Mouse (Mus musculus) neural tube, embryonic 10.5 days (tissue): ENCODE measurements around the gene Cdkl3.
A peak's percentile ranks its signal among the peaks of the same experiment; 100 is the strongest.

Source experiments
- DNase-seq: peaks from one replicate; pipeline ENCODE4 v3.0.0-alpha.2; 2017; ENCODE audit warnings: low spot score; ENCODE audit errors: extremely low spot score

Cdkl3 gene

GRCm38 (mm10) chr11:52011541-52011940, 7.5 kb downstream of the Cdkl3 start:
- no peak for DNase-seq

- no peak for DNase-seq
Observed at GRCm38 (mm10) chr11:52018217-52018616, 14.2 kb downstream of the Cdkl3 start.

GRCm38 (mm10) chr11:52032356-52032755, 28.3 kb downstream of the Cdkl3 start:
- no peak for DNase-seq

GRCm38 (mm10) chr11:52033953-52034352, 29.9 kb downstream of the Cdkl3 start:
- no peak for DNase-seq

DNA sequence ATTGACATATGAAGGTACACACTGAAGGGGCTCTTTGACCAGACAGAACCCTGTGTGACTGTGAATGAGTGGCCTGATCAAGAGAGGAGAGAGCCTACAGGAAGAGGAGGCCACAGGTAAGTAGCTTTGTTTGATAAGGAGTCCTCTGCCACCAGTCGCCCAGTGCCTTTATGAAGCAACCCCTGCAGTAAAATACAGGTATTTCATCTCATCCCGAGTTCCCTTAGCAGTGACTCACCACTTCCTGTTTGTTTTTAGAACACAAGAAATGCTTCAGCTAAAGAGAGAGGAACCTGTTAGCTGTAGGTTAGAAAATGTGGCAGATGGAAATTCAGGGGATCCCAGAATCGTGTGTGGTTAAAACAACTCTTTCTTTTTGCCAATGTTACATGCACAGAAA, 31.9 kb downstream of the Cdkl3 start:
- DNase-seq = no peak

GRCm38 (mm10) chr11:52037659-52038058, 33.6 kb downstream of the Cdkl3 start:
- no peak for DNase-seq

- no peak for DNase-seq
Observed at GRCm38 (mm10) chr11:52043224-52043623, 39.2 kb downstream of the Cdkl3 start.

DNA sequence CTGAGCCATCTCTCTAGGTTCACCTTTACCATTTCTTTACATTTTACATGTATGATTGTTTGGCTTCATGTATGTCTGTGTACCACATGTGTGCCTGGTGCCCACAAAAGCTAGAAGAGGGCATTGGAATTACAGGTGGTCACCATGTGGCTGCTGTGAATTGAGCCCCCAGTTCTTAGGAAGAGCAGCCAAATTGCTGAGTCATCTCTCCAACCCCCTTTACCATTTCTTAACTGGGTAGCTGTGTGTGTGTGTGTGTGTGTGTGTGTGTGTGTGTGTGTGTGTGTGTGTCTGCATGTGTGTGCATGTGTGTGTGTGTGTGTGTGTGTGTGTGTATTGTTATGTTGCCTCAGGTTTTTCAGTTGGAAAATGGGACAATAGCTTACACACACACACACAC, 40.1 kb downstream of the Cdkl3 start:
- no peak for DNase-seq

DNA sequence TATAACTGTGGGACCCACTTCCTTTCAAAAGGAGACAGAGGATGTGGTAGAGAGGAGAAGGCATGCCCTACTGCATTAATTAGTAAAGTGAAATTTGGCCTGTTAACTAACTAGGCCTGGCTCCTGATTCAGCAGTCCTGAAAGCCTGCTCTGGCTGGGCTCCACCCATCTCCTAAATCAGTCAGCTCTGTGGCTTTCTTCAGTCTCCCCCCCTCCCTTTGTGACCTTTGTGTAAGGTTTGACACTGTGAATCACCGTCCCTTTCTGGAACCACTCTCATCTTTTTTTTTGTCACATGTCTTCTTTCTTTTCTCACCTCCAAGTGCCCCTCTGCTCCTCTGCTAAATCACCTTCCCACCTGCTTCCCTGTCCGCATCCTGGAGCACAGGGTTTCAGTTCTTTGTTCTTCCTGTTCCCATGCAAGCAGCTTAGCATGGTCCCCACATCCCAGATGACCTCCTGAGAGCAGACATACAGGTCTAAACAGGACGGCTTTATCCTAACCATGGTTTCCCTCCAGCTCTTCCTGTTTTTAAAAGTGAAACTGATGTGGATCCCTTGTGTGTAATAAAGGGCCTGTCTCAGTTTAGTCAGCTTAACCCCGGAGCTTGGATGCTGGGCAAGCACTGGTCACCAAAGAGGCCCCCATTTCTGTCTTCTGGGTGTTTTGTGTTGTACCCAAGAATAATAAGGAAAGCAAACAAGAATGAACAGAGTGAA, 42.6 kb downstream of the Cdkl3 start:
- peak; percentile 14 for DNase-seq

DNA sequence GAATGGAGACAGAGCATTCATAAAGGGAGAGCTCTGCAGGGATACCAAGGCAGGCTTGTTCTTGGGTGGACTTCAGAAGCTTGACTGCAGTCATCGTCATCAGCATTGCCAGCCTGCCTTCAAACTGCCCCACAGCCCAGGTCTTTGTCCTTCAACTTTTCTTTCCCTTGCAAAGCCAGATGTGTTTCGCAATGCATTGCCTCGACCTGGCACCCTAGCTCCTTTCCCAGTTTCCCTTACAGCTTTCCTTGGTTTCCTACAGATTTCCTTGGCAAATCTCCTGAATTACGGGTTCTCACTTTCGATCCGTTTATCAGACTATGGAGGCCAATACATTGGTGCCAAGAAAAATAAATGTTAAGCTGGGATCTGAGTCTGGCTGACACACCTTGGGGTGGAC, 49.4 kb downstream of the Cdkl3 start:
- DNase-seq = no peak

GRCm38 (mm10) chr11:52054728-52055127, 50.7 kb downstream of the Cdkl3 start:
- DNase-seq = no peak

GRCm38 (mm10) chr11:52056198-52056597, 52.2 kb downstream of the Cdkl3 start:
- no peak for DNase-seq

- no peak for DNase-seq
Observed at GRCm38 (mm10) chr11:52059001-52059400, 55.0 kb downstream of the Cdkl3 start.

DNA sequence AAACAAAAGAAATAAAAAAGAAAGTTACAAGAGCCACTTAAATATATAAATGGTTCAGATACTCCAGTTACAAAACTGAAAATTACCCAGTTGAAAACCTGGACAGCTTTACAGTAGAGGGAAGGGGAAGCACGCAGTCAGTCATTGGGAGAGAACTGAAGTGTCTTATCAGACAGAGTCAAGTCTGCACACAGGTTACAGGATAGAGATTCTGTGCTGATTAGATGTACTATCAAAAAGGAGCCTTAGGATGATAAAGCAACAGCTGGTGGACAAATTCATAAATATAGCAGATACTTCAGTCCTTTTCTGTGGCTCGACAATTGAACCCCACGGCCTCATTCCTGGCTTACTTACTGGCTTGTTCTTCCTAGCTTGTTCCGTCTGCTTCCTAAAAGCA, 56.3 kb downstream of the Cdkl3 start:
- DNase-seq = no peak

GRCm38 (mm10) chr11:52062406-52062805, 58.4 kb downstream of the Cdkl3 start:
- DNase-seq = no peak

DNA sequence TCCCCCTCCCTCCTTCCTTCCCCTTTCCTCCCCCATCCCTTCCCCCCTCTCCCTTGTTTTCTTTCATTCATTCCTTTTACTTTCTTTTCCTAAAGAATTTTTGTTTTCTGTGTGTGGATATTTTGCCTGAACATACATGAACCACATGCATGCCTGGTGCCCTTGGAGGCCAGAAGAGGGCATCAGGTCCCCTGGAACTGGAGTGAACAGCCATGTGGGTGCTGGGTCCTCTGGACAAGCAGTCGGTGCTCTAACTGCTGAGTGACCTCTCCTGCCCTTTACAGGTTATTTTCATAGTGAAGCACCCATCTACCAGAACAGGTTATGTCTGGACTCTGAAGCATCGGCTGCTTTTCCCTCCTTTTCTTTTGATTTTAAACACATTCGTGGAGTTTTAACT, 60.4 kb downstream of the Cdkl3 start:
- DNase-seq = no peak

GRCm38 (mm10) chr11:52065841-52066240, 61.8 kb downstream of the Cdkl3 start:
- DNase-seq = no peak

GRCm38 (mm10) chr11:52071768-52072167, 67.7 kb downstream of the Cdkl3 start:
- DNase-seq = no peak

DNA sequence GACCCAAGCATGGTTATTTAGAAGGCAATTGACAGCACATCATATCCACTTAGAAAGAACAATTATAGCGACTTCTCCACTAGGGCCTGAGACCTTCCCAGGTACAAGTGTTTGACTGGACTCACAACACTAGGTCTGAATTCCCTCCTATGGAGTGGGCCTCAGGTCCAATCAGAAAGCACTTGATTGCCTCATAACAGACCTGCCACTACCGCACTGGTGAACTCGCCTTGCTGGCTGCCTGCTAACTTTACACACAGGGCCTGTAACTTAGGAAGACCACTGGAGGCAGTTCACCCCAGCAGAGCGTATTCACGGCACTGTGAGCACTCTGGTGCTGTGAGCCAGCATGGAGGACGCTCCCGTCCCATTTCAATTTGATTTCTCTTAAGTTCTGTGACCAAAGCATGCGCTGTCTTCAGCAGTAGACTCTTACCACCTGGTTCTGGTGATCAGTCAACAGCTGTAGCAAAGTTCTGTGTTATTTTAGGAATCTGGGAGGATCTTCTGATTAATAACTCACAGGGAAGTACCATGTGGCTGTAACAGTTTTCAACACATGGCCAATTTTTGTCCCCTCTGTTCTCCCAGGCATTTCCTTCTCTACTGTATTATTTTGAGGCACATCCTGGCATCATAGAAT, 69.6 kb downstream of the Cdkl3 start:
- DNase-seq = no peak

GRCm38 (mm10) chr11:52074626-52075470, 70.8 kb downstream of the Cdkl3 start:
- no peak for DNase-seq

DNA sequence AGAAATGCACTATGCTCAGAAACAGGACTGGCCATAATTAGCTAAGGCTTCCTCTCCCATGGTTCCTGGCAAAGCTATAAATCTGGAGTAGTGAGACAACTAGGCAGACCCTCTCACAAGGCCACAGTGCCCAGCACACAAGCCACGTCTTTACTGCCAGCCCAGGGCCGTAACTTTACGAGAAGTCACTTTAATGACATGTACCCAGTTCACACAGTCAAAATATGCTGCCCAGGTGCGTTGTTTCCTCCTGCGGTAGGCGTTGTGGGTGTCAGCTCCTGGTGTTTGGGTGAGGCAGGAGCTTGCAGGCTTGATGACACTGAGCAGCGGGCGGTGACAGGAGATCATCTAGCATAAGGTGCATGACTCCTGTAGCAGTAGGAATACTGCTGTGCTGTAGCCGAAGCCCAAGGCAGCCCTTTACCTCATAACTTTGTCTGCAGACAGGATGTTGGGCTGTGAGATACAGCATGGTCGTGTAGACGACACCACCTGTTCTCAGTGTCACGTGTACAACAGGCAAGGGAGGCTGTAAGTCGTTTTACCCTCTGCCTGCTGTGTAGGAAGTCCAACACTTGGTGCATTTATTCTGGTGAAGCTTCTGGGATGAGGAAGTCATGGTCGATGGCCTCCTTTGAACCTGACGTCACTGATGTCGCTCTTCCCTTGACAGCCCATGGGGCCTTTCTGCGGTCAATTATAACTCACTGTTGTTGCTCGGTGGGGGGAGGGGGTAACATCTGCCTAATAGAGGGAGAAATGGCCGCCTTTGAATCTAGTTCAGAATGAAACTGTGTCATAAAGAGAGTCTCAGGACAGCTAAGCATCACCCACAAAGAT, 72.0 kb downstream of the Cdkl3 start:
- no peak for DNase-seq
